Mouse (Mus musculus): ENCODE data around the gene Ncoa7.

DNA sequence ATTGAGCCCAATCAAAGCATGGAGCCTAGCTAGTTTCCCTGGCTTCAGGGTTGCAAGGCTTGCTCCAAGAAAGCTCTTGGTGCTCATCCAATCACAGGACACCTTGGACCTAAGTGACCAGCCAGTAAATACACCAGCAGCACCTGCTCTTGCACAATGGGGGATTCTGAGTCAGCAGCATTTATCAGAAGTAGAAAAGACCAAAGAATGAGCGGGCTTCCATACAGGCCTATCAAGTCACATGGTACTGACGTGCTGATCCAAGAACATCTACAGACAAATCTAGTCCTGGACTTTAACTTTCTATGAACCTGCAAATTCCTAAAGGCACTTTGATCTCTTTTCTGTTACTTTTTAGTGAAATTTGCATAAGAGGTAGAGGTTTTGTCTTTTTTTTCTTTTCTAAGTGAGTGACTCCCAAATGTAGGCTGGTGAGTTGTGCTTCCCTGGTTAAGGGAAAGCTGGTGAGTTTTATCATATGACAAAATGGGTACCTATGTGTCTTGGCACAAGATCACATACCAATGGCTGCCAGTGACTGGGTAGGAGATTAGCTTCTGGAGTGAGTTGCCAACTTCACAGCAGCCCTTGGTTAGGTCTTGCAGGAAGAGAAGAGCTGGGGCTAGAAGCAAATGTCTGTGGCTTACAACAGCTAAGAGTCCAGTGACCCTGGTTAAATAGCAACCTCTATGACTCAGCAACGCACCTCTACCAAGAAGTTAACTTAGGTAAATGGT is 57.7 kb downstream of the Ncoa7 start:
- TF ChIP-seq CTCF (IDR thresholded peaks at IDR 0.05; ENCODE audit: low read depth) (no peak), EP300 (IDR thresholded peaks at IDR 0.05; ENCODE audit: low read depth) (no peak)

Measured in heart, postnatal 0 days (tissue).